Mouse (Mus musculus): ENCODE data around the gene Carm1. TPM values are rescaled to one million over a fixed set of nuclear protein-coding genes. Genes with fewer than 3 reads are reported as not detected.

Carm1 gene
- polyA plus RNA-seq, 1 experiment: 63.4 TPM

GRCm38 (mm10) chr9:21576286-21576685 lies 29.6 kb downstream of the Carm1 start:
- 97% methylated on average over 1 of the region's 1 CpGs for WGBS
- no peak for TF ChIP-seq POLR2A (IDR thresholded peaks at IDR 0.05; ENCODE audit: low read depth, low read length)
- no peak for TF ChIP-seq CTCF (IDR thresholded peaks at IDR 0.05; ENCODE audit: extremely low read depth, insufficient read length, insufficient replicate concordance, low read depth, low read length)

DNA sequence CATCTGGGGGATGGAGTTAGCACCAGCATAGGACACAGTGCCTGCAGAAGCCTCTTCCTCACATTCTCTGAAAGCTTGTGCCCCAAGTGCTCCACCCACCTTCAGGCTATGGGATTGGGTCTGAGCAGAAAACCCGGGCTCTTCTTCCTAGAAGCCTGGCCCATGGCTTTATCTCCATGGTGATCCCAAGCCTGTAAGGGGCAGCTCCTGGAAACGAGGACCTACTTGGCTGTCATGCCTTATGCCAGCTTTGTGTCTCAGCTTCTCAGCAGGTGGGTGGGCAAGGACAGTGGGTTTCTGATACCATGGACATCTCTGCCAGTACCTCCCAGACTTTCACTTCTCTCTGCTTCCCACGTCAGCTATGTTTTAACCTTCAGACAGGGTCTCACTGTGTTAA lies 31.5 kb downstream of the Carm1 start:
- TF ChIP-seq POLR2A (IDR thresholded peaks at IDR 0.05; ENCODE audit: low read depth, low read length) (no peak), CTCF (IDR thresholded peaks at IDR 0.05; ENCODE audit: extremely low read depth, insufficient read length, insufficient replicate concordance, low read depth, low read length) (no peak)
- no peak overlapping the region for H3K27ac ChIP-seq (ENCODE audit: insufficient read depth, low read depth, low read length)
- H3K4me3 ChIP-seq (ENCODE audit: low read depth, low read length): no peak overlapping the region
- H3K27me3 ChIP-seq (ENCODE audit: control insufficient read depth, insufficient read depth, low read length): no peaks in the 10 kb centered on the region
- 71% methylated on average over 3 of the region's 3 CpGs for WGBS
- no peaks in the 10 kb centered on the region for H3K4me1 ChIP-seq (ENCODE audit: control insufficient read depth, insufficient read depth, insufficient read length, low read length)
- peaks cover 40% of the 10 kb centered on the region for H3K36me3 ChIP-seq (ENCODE audit: control insufficient read depth, insufficient read depth, low read length)

More at GRCm38 (mm10) chr9:21576286-21576685, 29.6 kb downstream of the Carm1 start:
- Histone ChIP-seq H3K27me3 (ENCODE audit: control insufficient read depth, insufficient read depth, low read length) (no peaks in the 10 kb centered on the region), H3K36me3 (ENCODE audit: control insufficient read depth, insufficient read depth, low read length) (peaks cover 41% of the 10 kb centered on the region), H3K4me3 (ENCODE audit: low read depth, low read length) (no peak overlapping the region), H3K27ac (ENCODE audit: insufficient read depth, low read depth, low read length) (no peak overlapping the region), H3K4me1 (ENCODE audit: control insufficient read depth, insufficient read depth, insufficient read length, low read length) (no peaks in the 10 kb centered on the region)

- Histone ChIP-seq H3K4me3 (ENCODE audit: low read depth, low read length) (no peak overlapping the region), H3K36me3 (ENCODE audit: control insufficient read depth, insufficient read depth, low read length) (peaks cover 61% of the 10 kb centered on the region), H3K27me3 (ENCODE audit: control insufficient read depth, insufficient read depth, low read length) (no peaks in the 10 kb centered on the region), H3K4me1 (ENCODE audit: control insufficient read depth, insufficient read depth, insufficient read length, low read length) (no peaks in the 10 kb centered on the region), H3K27ac (ENCODE audit: insufficient read depth, low read depth, low read length) (no peak overlapping the region)
- WGBS: 85% methylated on average over 1 of the region's 1 CpGs
- no peak for TF ChIP-seq POLR2A (IDR thresholded peaks at IDR 0.05; ENCODE audit: low read depth, low read length)
- TF ChIP-seq CTCF (IDR thresholded peaks at IDR 0.05; ENCODE audit: extremely low read depth, insufficient read length, insufficient replicate concordance, low read depth, low read length): no peak
These were observed 38.7 kb downstream of the Carm1 start for GRCm38 (mm10) chr9:21585401-21585800.

DNA sequence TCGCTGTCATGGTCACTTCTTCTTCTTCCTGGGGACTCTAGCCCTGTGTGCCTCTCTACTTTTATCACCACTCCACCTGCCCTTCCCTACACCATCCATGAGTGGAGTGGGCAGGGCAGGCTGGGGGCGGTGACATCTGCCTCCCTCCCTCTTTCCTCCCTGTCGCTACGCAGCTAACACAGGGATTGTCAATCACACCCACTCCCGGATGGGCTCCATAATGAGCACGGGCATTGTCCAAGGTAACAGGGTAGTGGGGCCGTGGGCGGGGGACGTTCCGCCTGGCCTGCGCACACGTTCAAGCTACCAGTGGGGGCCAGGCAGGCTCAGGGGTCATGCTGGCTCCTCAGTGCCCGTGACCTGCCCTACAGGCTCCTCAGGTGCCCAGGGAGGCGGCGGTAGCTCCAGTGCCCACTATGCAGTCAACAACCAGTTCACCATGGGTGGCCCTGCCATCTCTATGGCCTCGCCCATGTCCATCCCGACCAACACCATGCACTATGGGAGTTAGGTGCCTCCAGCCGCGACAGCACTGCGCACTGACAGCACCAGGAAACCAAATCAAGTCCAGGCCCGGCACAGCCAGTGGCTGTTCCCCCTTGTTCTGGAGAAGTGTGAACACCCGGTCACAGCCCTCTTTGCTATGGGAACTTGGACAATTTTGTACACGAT lies 41.1 kb downstream of the Carm1 start:
- no peak overlapping the region for H3K4me3 ChIP-seq (ENCODE audit: low read depth, low read length)
- TF ChIP-seq CTCF (IDR thresholded peaks at IDR 0.05; ENCODE audit: extremely low read depth, insufficient read length, insufficient replicate concordance, low read depth, low read length): no peak
- TF ChIP-seq POLR2A (IDR thresholded peaks at IDR 0.05; ENCODE audit: low read depth, low read length): no peak
- no peaks in the 10 kb centered on the region for H3K27me3 ChIP-seq (ENCODE audit: control insufficient read depth, insufficient read depth, low read length)
- H3K27ac ChIP-seq (ENCODE audit: insufficient read depth, low read depth, low read length): no peak overlapping the region
- peaks cover 53% of the 10 kb centered on the region for H3K36me3 ChIP-seq (ENCODE audit: control insufficient read depth, insufficient read depth, low read length)
- 81% methylated on average over 23 of the region's 23 CpGs for WGBS
- H3K4me1 ChIP-seq (ENCODE audit: control insufficient read depth, insufficient read depth, insufficient read length, low read length): no peaks in the 10 kb centered on the region; the same call in 1 of the 2 replicates

DNA sequence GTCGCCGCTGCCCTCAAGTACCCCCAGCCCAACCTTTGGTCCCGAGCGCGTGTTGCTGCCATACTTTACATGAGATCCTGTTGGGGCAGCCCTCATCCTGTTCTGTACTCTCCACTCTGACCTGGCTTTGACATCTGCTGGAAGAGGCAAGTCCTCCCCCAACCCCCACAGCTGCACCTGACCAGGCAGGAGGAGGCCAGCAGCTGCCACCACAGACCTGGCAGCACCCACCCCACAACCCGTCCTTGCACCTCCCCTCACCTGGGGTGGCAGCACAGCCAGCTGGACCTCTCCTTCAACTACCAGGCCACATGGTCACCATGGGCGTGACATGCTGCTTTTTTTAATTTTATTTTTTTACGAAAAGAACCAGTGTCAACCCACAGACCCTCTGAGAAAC lies 41.7 kb downstream of the Carm1 start:
- no peak overlapping the region for H3K27ac ChIP-seq (ENCODE audit: insufficient read depth, low read depth, low read length)
- no peaks in the 10 kb centered on the region; the same call in 1 of the 2 replicates for H3K4me1 ChIP-seq (ENCODE audit: control insufficient read depth, insufficient read depth, insufficient read length, low read length)
- TF ChIP-seq POLR2A (IDR thresholded peaks at IDR 0.05; ENCODE audit: low read depth, low read length): no peak
- TF ChIP-seq CTCF (IDR thresholded peaks at IDR 0.05; ENCODE audit: extremely low read depth, insufficient read length, insufficient replicate concordance, low read depth, low read length): no peak
- H3K27me3 ChIP-seq (ENCODE audit: control insufficient read depth, insufficient read depth, low read length): no peaks in the 10 kb centered on the region
- H3K36me3 ChIP-seq (ENCODE audit: control insufficient read depth, insufficient read depth, low read length): peaks cover 48% of the 10 kb centered on the region
- no peak overlapping the region for H3K4me3 ChIP-seq (ENCODE audit: low read depth, low read length)
- 82% methylated on average over 8 of the region's 8 CpGs for WGBS

DNA sequence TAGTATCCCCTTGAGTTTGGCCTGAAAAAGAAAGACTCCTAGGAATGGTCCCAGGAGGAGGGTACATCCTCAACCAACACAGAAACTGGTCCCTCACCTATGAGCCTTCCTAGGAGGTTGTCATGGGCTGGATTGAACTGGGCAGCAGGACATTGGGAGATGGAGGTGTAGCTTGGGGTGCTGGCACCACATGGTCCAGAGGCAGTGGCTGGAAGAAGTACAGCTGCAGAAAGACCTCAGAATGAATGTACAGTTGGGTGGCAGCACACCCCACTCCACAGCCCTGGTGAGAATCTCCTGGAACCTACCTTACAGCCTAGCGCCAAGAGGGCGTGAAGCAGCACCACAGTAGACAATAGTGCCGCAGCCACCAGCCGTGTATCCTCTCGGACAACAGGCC lies 42.8 kb downstream of the Carm1 start:
- Histone ChIP-seq H3K4me1 (ENCODE audit: control insufficient read depth, insufficient read depth, insufficient read length, low read length) (peaks cover 4% of the 10 kb centered on the region; the same call in 1 of the 2 replicates), H3K27me3 (ENCODE audit: control insufficient read depth, insufficient read depth, low read length) (no peaks in the 10 kb centered on the region), H3K36me3 (ENCODE audit: control insufficient read depth, insufficient read depth, low read length) (peaks cover 43% of the 10 kb centered on the region), H3K27ac (ENCODE audit: insufficient read depth, low read depth, low read length) (no peak overlapping the region), H3K4me3 (ENCODE audit: low read depth, low read length) (no peak overlapping the region)
- TF ChIP-seq POLR2A (IDR thresholded peaks at IDR 0.05; ENCODE audit: low read depth, low read length): no peak
- 92% methylated on average over 5 of the region's 5 CpGs for WGBS

DNA sequence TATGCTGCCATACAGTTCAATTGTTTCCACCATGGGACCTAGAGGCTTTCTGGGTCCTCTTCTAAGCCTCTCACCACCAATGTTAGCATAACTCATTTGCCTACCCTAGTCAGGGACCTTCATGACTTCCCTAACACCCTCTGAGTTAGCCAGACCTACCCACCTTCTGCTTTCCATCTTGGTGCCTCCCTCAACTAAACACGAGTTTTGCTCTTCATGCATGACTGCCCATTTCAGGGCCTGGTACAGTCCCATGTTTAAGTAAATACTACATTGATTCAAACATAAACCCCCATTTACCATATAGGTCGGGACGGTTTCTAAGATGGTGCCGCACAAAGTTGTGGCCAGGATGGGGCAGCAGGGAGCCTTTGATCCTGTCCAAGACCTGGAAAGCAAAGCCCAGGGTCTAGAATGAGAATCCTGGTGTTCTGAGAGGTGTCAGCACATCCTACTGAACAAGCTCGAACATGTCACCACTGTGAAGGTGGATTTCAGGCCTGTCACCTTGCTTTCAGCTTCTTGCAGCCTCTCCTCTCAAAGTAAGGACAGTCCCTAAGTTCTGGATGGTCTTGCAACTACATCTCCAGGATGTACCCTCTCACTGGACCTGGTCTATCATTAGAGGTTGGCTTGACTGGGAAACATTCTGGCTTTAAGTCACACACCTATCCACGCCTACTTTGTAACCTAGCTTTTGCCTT lies 44.6 kb downstream of the Carm1 start:
- Histone ChIP-seq H3K36me3 (ENCODE audit: control insufficient read depth, insufficient read depth, low read length) (peaks cover 36% of the 10 kb centered on the region), H3K4me3 (ENCODE audit: low read depth, low read length) (no peak overlapping the region), H3K4me1 (ENCODE audit: control insufficient read depth, insufficient read depth, insufficient read length, low read length) (peaks cover 4% of the 10 kb centered on the region; the same call in 1 of the 2 replicates), H3K27me3 (ENCODE audit: control insufficient read depth, insufficient read depth, low read length) (no peaks in the 10 kb centered on the region), H3K27ac (ENCODE audit: insufficient read depth, low read depth, low read length) (no peak overlapping the region)
- 76% methylated on average over 6 of the region's 6 CpGs for WGBS
- TF ChIP-seq POLR2A (IDR thresholded peaks at IDR 0.05; ENCODE audit: low read depth, low read length) (no peak), CTCF (IDR thresholded peaks at IDR 0.05; ENCODE audit: extremely low read depth, insufficient read length, insufficient replicate concordance, low read depth, low read length) (no peak)
